Mouse (Mus musculus) right cerebral cortex, postnatal 10 days (tissue): ENCODE data around the gene Fem1b.
"Not testable (repeated sequence)": the region's sequence is repeated elsewhere in the genome, so short reads cannot be mapped to it uniquely, and the experiment has no call there.

ENCODE experiments used
- DNase-seq, 2 experiments: peaks; one replicate each; pipeline ENCODE4 v3.0.0; 2021; ENCODE audit warnings: low spot score in 2 of 2

The Fem1b gene

DNA sequence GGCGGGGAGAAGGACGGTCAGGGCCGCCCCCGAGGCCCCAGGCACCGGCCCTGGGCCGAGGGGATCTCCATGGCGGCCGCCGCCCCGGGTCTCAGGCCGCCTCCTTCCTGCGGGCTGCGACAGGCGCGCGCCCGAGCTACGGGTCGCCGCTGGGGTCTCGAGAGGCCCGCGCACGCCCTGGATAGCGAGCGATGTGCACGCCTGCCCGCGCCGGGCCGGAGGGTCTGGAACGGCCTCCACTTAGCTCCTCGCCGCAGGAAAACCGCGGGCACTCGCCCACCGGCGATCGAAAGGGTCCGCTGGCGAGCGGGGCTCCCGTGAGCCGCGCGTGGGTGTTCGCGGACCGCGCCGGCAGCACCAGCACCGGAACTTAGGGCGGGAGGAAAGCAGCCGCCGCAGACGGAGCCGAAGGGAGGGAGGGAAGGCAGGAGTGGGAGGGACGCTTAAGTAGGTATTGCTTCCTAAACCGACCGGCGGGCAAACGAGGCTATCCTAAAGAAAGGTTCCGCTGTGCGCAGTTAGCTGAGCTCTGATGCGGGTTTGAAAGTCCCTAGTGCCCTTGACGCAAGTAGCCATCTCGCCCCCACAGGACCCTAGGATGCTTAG is at the start of gene Fem1b:
Fem1b (minus strand) TSS at position 419 of the 606 bp plus-strand sequence.
- DNase-seq = peak; percentile 93 to 94

DNA sequence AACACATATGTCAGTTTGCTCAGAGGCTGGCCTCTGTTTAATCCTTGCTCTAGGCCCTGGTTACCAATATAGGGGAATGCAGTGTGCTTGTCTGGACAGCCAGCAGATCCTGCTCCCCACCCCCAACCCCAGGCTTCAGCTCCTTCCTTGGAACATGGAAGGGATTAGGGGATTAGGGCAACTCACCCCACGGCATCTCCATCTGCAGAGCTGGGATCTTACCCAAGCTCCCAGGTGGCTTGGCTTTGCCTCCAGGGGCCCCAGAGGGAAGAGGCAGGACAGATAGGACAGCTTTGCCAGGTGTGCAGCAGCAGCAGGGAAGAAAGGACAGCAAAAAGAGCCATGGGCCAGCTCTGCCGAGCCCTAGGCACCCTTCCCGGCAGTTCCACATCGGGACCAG is 49.1 kb upstream of the Fem1b start:
- DNase-seq = no peak

DNA sequence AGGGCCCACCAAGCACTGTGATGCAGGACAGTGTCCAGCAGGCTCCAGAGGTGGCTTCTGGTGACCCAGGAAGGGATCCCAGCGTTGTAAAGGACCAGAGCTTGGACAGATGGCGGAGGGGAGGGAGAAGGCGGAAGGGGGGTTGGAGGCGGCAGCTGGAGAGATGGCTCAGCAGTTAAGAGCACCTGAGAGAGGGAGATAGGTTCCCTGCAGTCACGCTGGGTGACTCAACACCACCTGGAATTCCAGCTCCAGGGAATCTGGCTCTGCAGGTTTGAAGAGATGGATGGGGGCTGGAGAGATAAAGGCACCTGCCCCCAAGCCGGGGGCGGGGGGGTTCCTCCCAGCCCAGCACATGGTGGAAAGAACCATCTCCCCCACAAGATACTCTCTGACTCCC is 48.4 kb upstream of the Fem1b start:
- DNase-seq = not testable (repeated sequence)

DNA sequence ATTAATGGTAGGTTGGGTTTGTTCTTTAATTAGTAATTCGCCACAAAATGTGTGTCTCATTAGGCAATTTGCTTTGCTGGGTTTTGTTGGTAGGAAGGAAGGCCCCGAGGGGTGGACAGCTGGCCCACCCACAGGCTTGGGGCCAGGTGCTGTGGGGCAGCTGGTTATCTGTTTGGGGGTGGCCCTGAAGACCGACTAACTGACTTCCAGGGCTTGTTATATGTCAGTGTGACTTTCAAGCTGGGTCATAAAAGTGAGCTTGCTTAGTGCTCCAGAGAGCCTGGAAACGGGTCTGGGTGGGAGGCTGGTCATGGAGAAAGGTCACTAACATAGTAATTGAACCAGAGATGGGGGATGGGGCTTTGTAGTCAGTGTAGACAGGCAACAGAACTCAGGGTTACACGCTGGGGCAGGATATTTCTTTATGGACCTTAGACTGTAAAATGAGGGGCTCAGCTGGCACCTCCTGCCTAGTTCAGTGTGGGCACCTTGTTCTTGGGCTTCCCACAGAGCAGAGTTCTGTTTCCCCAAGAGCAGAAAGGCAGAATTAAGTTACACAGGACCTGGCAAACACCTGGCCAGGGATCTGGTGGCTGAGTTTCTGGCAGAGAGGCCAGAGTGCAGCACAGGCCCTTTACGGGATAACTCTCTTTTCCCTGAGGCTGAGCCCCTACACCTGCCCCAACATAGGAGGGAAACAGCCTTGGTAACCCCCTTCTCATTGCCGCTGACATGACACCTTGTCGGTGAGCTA is 46.7 kb upstream of the Fem1b start:
- DNase-seq = no peak

DNA sequence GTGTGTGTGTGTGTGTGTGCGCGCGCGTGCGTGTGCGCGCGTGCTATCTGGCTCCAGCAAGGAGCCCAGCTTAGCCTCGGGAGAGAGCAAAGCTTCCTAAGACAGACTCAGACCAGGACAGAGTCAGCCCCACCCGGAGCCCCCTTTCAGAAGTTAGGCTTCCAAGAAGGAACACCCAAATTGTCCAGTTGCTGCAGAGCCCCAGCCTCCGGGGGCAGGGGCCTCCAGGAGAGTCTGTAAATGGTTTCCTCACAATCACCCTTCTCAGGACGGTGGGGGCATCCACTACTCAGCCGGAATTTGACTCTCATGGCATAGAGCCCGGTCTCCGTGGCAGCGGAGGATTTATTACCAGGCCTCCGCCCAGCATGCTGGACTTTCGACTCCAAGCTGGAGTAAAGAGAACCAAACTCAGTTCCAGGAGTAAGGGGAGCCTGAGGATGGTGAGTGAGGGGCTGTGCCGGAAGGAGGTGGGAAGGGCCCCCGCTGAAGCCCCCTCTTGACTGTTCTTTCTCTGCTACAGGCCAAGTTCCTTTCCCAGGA is 46.1 kb upstream of the Fem1b start, which contains the start of gene Calml4:
Calml4 (plus strand) TSS at position 362 of the 543 bp plus-strand sequence.
- no peak for DNase-seq

DNA sequence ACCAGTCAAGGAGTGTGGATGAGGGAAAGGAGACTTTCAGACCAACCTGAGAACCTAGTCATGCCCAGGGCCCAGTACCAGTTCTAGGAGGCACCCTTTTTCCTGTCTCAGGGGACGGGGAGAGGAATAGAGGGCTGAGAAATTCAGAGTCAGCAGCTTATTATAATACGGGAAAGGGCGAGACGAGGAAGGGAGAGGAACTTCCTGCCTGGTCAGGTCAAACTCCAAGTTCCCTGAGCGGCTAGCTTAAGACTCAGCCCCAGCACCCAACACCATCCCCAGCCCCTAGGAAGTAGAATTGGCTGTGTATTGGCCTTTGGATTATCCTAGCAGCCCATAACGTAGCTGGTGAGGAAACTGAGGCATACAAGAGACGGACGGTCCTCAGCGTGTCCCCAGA is 45.5 kb upstream of the Fem1b start:
- no peak for DNase-seq

DNA sequence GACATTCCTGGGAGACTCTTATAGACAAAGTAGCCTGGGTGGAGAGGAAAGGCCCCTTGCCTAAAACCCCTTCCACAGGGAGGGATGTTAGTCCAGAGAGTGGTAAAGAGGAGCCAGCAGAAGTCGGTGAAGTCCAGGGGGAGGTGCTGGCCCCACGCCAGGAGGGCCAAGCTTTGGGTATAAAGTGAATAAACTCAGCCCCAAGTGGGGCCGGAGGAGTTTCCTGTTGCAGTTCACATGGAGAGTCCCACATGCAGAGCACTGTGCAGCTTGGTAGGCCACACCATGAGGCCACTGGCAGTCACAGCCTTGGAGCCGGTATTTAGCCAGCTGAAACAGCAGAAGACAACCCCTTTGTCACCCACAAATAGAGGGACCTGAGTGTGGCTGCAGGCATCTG is 42.7 kb upstream of the Fem1b start:
- no peak for DNase-seq

DNA sequence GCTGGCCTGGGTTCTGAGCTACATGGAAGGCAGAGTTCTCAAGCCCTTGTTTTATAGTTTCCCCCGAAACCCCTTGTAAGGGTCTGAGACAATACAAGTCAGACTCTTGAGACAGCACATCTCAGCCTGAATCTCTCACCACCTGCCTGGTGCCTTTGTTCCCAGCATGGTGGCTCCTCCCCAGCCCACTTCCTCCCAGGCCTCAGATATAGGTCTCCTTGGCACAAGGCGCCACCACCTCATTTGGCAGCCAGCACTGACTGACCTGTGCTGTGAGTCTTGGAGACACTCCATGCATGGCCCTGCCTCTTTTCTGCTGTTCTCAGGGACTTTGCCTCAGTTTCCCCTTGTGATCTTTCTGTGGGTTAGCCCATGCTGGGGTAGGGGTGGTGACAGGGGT is 39.8 kb upstream of the Fem1b start:
- no peak for DNase-seq

DNA sequence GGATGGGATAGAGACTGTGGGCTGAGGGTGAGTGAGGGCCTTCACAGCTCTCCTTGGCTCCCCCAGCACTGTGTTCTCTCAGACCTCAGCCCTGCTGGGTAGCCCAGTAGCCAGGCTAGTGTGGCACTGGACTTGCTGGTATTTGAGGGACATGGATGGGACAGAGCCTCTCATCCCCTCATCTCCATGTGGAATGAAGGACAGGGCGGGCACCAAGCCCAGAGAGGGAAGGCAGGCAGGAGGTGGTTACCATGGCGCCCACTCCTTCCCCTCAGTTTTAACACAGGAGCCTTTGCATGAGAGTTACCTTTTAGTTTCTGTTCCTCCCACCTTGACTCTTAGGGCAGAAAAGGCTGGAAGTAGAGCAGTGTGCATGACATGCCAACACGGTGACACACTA is 36.9 kb upstream of the Fem1b start:
- DNase-seq = peak; percentile 46 to 58

DNA sequence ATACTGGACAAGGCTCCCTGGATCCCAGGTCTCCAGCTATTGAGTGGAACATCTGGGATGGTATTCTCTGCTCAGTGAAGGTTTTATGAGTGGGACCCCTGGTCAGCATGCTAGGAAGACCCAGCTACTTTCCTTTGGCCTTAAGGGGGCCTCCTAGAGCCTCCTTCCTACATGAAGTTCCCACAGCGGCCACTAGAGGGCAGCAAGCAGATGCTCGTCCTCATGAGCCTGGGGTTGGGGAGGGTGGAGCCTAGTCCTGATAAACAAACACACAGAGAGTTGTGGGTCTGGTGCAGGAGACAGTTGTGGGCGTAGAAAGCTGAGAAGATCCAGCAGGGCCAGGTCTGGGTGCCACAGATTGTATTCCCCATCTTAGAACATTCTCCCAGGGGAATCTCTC is 36.0 kb upstream of the Fem1b start:
- peak; percentile 79 to 87 for DNase-seq

DNA sequence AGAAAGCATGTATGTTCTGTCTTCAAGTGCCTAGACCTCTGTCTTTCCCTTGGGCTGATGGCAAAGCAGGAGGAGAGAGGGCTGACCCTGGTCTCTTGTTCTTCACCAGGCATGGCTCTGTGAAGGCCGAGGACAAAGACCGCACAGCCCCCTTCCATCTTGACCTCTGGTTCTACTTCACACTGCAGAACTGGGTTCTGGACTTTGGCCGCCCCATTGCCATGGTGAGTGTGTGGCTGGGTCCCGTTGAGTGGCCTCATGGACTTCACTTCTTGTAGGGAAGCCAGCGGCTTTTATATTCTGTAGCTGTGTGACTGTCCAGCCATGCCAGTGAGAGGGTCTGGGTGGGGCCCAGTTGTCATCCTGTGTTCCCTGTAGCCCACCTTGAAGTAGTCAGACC is 32.7 kb upstream of the Fem1b start:
- no peak for DNase-seq

DNA sequence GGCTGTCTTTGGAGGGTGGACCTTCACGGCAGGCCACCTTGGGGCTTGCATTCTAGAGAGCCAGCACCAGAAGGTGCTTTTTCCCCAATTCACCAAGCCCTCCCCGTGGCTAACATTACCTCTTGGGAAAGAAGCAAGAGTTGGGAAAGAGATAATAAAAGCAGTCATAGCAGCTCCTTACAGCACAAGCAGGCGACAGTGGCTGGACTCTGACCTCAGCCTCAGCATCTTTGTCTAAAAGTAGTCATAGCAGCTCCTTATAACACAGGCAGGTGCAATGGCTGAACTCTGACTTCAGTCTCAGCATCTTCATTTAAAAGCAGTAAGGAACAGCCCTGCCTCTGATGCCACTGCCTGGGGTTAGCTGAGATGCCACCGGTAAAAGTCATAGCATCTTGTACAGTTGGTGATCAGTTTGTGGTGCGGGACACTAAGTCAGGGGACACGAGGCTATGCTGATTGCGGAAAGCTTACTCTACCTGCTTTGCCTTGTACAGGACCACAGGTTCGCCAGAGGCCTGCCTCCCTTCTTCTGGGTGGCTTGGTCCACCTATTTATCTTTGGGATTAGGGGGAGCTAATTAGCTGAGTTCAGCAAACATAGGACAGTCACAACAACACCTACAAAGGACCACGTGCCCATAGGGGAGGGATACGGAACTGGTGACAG is 31.8 kb upstream of the Fem1b start:
- no peak for DNase-seq

DNA sequence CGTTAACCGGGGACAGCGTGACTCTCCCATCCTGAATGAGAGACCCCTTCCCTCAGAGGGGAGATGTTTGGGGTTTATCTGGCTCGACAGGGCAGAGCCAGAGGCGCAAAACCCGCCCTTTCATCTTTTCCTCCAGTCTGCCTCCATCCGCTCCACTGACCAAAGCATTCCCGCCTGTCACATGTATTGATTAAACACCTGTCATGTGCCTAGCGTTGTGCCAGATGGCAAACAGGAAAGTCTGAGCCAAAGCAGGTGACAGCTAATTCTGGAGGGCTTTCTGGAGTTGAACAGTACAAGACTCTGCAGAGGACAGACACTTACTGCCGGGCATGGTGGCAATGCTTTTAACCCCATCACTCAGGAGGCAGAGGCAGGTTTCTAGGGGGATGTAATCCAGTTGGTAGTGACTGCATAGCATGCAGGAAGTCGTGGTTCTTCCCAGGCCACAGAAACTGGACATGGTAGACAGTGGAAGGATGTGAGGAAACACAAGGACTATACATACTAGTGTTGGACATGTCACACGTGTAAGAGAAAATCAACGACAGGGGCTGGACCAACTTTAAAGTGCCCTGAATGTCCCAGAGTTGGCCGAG is 27.5 kb upstream of the Fem1b start:
- DNase-seq = no peak

DNA sequence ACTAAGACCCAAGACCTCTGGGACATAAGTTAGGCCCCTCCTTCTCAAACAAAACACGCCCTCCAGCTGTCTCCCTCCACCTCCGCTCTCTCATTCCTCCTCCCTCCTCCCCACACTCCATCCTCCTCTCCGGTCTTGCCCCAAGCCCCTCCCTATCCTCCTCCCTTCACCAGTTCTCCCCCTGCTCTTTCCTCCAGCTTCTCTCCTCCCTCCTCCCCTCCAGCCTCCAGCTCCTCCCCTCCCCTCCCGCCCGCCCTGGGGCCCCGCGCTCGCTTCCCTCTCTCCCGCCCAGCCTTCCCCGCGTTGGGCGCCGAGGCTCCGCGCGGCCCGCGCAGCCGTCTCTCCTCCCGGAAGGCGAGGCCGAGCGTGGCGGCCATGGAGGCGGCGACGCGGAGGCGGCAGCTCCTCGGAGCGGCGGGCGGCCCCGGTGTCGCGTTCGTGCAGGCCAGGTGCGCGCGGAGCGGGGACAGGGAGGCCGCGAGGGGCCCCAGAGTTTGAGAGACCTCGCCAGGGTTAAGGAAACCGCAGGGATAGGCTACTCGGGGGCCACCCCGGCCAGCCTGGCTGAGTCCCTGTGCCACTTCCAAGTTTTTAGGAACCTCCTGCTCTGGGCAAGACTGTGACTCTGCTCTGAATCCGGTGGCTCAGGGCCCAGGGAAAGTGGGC is 26.9 kb upstream of the Fem1b start, which contains the start of gene Cln6:
Cln6 (plus strand) TSS at position 280 of the 666 bp plus-strand sequence.
- peak; percentile 72 to 76 for DNase-seq

DNA sequence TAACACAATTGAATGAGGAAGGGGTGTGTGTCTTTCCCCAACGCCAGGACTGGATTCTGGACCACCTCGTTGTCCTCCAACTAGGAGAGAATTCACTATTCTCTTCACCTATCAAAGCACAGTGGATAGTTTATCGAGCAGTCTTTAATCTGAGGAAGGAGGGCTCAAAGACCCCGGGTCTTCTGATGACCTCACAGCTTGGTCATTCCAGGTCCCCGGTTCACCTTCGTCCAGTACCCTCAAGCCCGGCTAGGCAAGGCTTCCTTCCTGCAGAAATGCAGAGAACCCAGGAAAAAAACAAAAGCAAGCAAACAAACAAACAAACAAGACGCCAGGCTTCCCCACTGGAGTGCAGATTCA is 26.4 kb upstream of the Fem1b start:
- no peak for DNase-seq

DNA sequence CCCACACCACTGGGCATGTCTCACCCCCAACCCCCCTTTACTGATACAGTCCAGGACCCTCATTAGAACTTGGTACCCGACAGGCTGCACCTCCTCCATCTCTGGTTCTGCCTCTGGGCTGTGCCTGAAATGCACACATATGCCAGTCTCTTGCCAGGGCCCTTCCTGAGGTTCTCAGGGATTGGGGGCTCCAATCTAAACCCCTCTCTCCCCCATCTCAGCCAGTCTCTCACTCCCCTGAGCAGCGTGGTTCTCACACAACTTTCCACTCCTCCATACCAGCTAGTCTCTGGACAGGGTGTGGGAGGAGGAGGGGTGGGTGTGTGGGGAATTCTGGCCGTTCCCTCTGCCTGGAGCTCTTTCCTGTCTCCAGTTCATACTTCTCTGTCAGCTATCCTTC is 25.9 kb upstream of the Fem1b start:
- no peak for DNase-seq

DNA sequence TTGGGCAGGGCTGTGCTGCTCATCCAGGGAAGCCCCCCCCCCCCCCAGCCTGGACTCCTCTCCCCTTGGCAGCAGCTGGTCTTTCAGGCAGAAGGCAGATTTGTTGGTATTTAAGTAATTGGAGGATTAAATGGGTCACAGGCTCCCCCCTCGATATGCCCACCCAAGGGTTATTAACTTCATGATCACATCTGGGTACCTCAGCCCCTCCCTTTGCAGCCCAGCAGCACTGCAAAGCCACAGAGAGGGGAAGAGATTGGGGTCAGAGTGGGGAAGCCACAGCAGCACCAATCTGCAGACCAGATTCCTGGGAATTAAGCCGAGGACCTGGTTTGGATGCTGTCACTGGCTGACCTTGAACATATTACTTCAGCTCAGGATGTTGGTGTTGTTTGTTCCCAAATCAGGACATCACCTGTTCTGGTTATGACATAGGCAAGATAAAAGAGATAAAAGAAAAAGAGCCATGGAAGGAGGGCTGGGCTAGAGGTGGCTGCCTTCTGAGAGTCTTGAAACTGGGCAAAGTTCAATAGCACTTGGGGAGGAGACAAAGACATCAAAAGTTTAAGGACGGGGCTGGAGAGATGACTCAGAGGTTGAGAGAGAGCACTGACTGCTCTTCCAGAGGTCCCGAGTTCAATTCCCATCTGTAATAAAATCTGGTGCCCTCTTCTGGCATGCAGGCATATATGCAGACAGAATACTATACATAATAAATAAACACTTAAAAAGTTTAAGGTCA is 24.1 kb upstream of the Fem1b start:
- DNase-seq = no peak

DNA sequence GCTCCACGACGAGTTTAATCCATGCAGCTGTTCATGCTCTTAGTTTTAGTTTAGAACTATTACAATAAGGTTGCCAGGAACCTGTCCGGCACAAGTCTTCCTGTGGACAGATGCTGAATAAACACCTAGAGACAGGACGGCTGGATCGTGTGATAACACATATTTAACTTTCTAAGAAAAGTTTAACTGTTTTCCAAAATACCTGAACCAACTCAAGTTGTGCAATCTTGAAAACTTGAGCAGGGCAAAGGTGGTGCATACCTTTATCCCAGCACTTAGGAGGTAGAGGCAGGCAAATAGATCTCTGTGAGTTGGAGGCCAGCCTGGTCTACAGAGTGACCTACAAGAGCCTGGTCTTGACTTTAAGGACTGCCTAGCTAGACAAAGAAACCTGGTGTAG is 23.2 kb upstream of the Fem1b start:
- no peak for DNase-seq

DNA sequence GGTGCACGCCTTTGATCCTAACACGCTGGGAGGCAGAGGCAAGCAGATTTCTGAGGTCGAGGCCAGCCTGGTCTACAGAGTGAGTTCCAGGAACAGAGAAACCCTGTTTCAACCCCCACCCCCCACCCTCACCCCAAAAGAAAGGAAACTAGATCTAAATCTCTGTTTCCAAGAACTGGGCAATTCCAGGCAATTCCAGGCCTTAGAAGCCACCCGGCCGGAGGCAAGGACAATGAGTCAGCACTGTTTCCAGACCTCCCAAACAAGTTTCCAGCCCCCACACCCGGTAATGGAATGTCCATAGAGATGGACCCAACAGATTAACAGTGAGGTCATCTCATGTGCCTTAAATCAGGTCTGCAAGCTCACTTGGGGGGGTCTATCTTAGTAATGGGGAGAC is 18.1 kb upstream of the Fem1b start:
- no peak for DNase-seq

DNA sequence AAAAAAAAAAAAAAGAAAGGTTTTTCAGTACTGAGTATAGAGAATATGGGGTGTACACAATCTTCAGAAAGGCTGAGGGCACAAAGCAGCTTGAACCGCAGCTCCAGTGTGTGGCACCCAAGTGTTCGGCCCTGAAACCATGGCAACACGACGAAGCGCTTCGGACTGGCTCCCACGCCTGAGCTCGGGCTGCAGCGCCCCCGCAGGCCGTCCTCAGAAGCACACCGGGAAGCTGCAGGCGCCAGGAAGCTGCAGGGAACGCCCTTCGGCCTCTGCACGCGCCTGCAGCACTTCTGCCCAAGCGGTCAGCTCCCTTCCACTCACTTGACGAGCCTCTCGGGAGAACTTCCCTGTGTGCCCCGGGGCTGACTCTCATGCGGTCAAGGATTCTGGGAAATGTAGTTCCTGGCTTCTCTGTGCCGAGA is 16.9 kb upstream of the Fem1b start:
- peak; percentile 95 to 96 for DNase-seq
